ENCODE assay signal across 22 mouse cellular contexts in the genomic region with DNA sequence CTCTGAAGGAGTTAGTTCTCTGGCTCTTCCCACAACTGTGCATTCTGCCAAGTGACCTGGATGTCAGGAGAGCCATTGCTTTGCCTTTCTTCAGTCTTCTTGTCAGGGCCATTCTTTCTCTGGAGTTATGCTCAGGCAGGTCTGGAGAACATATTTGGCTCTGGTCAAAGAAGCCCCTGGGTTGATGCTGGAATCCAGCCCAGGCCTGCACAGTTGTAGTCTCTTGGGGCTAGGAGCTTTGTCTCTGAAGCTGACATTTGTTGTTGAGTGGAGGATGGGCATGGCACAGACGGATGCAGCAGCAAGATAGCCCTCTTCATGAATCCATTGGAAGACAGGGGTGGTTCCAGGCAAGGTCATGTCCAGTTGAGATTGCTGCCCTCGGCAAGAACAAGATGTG.
"Had no signal": no experiment of that assay in that cellular context is flagged by ENCODE, and none has a peak within 500 bp of the region (broad histone marks: within the 10 kb centered on the region; RNA-seq: fewer than 3 reads in every experiment).

No protein-coding gene starts in this region.

- H3K27ac ChIP-seq: forebrain, embryonic 15.5 days; heart, embryonic 10.5 days; hindbrain, embryonic 15.5 days; kidney, embryonic 15.5 days; kidney, postnatal 0 days; left cerebral cortex, adult 2 months; limb, embryonic 13.5 days; limb, embryonic 15.5 days; liver, embryonic 12.5 days; liver, embryonic 14.5 days had no signal

- ATAC-seq: forebrain, embryonic 15.5 days; forebrain, postnatal 0 days; intestine, embryonic 16.5 days; liver, embryonic 12.5 days had no signal

- H3K4me1 ChIP-seq: liver, embryonic 12.5 days had no signal

- H3K9me3 ChIP-seq: forebrain, embryonic 15.5 days; heart, embryonic 10.5 days; heart, embryonic 12.5 days; hindbrain, embryonic 15.5 days; kidney, embryonic 15.5 days; limb, embryonic 15.5 days; liver, embryonic 12.5 days had no signal

- H3K4me2 ChIP-seq: forebrain, embryonic 15.5 days; heart, embryonic 12.5 days; hindbrain, embryonic 15.5 days; kidney, embryonic 15.5 days; limb, embryonic 13.5 days; limb, embryonic 15.5 days; liver, embryonic 12.5 days had no signal

- H3K27me3 ChIP-seq: forebrain, embryonic 15.5 days; hindbrain, embryonic 15.5 days; kidney, embryonic 15.5 days; liver, embryonic 12.5 days had no signal

- H3K4me3 ChIP-seq: forebrain, embryonic 15.5 days; heart, embryonic 10.5 days; heart, embryonic 12.5 days; hindbrain, embryonic 15.5 days; kidney, embryonic 15.5 days; left cerebral cortex, adult 2 months; limb, embryonic 13.5 days; limb, embryonic 15.5 days; liver, embryonic 12.5 days had no signal

- H3K9ac ChIP-seq: forebrain, embryonic 15.5 days; forebrain, postnatal 0 days; heart, embryonic 12.5 days; hindbrain, embryonic 15.5 days; kidney, embryonic 15.5 days; limb, embryonic 13.5 days; limb, embryonic 15.5 days; liver, embryonic 12.5 days; liver, embryonic 14.5 days had no signal

- DNase-seq: forebrain, postnatal 0 days; gastrocnemius, postnatal 36 days; heart, postnatal 10 days; kidney, adult 11 months; kidney, adult 2 months; kidney, adult 9 months; kidney, postnatal 14 days; kidney, postnatal 36 days; layer of hippocampus, adult 9-11 months; layer of hippocampus, postnatal 36 days had no signal

- H3K36me3 ChIP-seq: forebrain, embryonic 15.5 days; heart, embryonic 10.5 days; heart, embryonic 12.5 days; hindbrain, embryonic 15.5 days; kidney, embryonic 15.5 days; limb, embryonic 13.5 days; limb, embryonic 15.5 days; liver, embryonic 12.5 days had no signal
